Mouse (Mus musculus) limb, embryonic 12.5 days (tissue): Measurements from ENCODE around the gene Srms. TPM values are rescaled to one million over a fixed set of nuclear protein-coding genes. Genes with fewer than 3 reads are reported as not detected.

Source experiments
- ATAC-seq: fragments of 200-750 bp; cut with Nextera tagmentation; 2 replicates; pipeline ENCODE4 v1.8.0; 2017; ENCODE audit warnings: low read depth, moderate TSS enrichment; ENCODE audit not compliant: insufficient number of reproducible peaks, insufficient read depth, low FRiP score, low TSS enrichment
- H3K27ac ChIP-seq: fragments of 300-500 bp; sonication (generic); 2 replicates; pipeline ENCODE4 v1.5.1; 2016; ENCODE audit warnings: mild to moderate bottlenecking, moderate library complexity
- H3K27me3 ChIP-seq: fragments of 300-500 bp; sonication (generic); 2 replicates; pipeline ENCODE4 v1.6.1; 2016; ENCODE audit warnings: mild to moderate bottlenecking, moderate library complexity
- H3K36me3 ChIP-seq: fragments of 300-500 bp; sonication (generic); 2 replicates; pipeline ENCODE4 v1.6.1; 2016; ENCODE audit warnings: mild to moderate bottlenecking, moderate library complexity
- H3K4me1 ChIP-seq: fragments of 300-500 bp; sonication (generic); replicated peaks from 2 replicates; pipeline ENCODE4 v1.6.1; 2016
- H3K4me2 ChIP-seq: fragments of 300-500 bp; sonication (generic); 2 replicates; pipeline ENCODE4 v1.6.1; 2016; ENCODE audit warnings: mild to moderate bottlenecking, moderate library complexity
- H3K4me3 ChIP-seq: fragments of 300-500 bp; sonication (generic); replicated peaks from 2 replicates; pipeline ENCODE4 v1.5.1; 2016; ENCODE audit warnings: mild to moderate bottlenecking
- H3K9ac ChIP-seq: fragments of 300-500 bp; sonication (generic); replicated peaks from 2 replicates; pipeline ENCODE4 v1.6.1; 2016; ENCODE audit warnings: mild to moderate bottlenecking, moderate library complexity
- H3K9me3 ChIP-seq: fragments of 300-500 bp; sonication (generic); 2 replicates; pipeline ENCODE4 v1.6.1; 2016; ENCODE audit warnings: mild to moderate bottlenecking, moderate library complexity
- WGBS: fragments of 180-500 bp; shearing (Covaris S2); methylation state at CpG from one replicate; pipeline ENCODE4 v1.1.7; 2016; 5-methylcytosine and 5-hydroxymethylcytosine counted together
- polyA plus RNA-seq: library from polyadenylated mRNA; unstranded; fragments of >200 nt; fragmentation: Nextera tagmentation; extraction: Ambion mirVana; gene quantifications from 2 replicates; pipeline ENCODE4 v1.2.1, GENCODE M21; 2016

The Srms gene
- 0.25 and 0.45 TPM in 2 replicates for polyA plus RNA-seq

- ATAC-seq: peak; percentile 76
- Histone ChIP-seq H3K27ac (no peak within 1 kb of the TSS), H3K4me3 (peak within 1 kb of the TSS; percentile 36), H3K4me2 (peak within 1 kb of the TSS; percentile 63), H3K4me1 (peaks cover 17% of the 10 kb centered on the region), H3K9me3 (no peaks in the 10 kb centered on the region), H3K36me3 (no peaks in the 10 kb centered on the region), H3K27me3 (peaks cover 43% of the 10 kb centered on the region), H3K9ac (peak within 1 kb of the TSS; percentile 45)
- under 1% methylated on average over 17 of the region's 17 CpGs for WGBS
Measured at GRCm38 (mm10) chr2:181213021-181213445, at the start of gene Srms. Gene Srms, minus strand, starts transcription at chr2:181213185.

GRCm38 (mm10) chr2:181253248-181253647, 40.3 kb upstream of the Srms start:
- no peak for ATAC-seq
- Histone ChIP-seq H3K4me2 (no peak overlapping the region), H3K27ac (no peak overlapping the region), H3K4me1 (no peaks in the 10 kb centered on the region), H3K36me3 (peaks cover 81% of the 10 kb centered on the region), H3K9ac (no peak overlapping the region), H3K4me3 (no peak overlapping the region), H3K27me3 (no peaks in the 10 kb centered on the region), H3K9me3 (no peaks in the 10 kb centered on the region)
- 94% methylated on average over 1 of the region's 1 CpGs for WGBS

- 93% methylated on average over 1 of the region's 1 CpGs for WGBS
- H3K36me3 ChIP-seq: peaks cover 67% of the 10 kb centered on the region
- H3K27me3 ChIP-seq: no peaks in the 10 kb centered on the region
- H3K27ac ChIP-seq: no peak overlapping the region
- ATAC-seq: no peak
- H3K4me3 ChIP-seq: no peak overlapping the region
- no peak overlapping the region for H3K9ac ChIP-seq
- no peaks in the 10 kb centered on the region for H3K4me1 ChIP-seq
- H3K4me2 ChIP-seq: no peak overlapping the region
- no peaks in the 10 kb centered on the region for H3K9me3 ChIP-seq
Measured at GRCm38 (mm10) chr2:181251841-181252240, 38.9 kb upstream of the Srms start.

GRCm38 (mm10) chr2:181249217-181249616, 36.2 kb upstream of the Srms start:
- no peaks in the 10 kb centered on the region for H3K9me3 ChIP-seq
- no peak overlapping the region for H3K27ac ChIP-seq
- no peaks in the 10 kb centered on the region; the same call in 1 of the 2 replicates for H3K4me1 ChIP-seq
- H3K36me3 ChIP-seq: peaks cover 42% of the 10 kb centered on the region
- H3K27me3 ChIP-seq: no peaks in the 10 kb centered on the region
- no peak overlapping the region for H3K9ac ChIP-seq
- WGBS: 91% methylated on average over 10 of the region's 10 CpGs
- H3K4me3 ChIP-seq: no peak overlapping the region
- no peak overlapping the region for H3K4me2 ChIP-seq
- no peak for ATAC-seq

GRCm38 (mm10) chr2:181245031-181245430, 32.0 kb upstream of the Srms start:
- Histone ChIP-seq H3K4me2 (no peak overlapping the region), H3K36me3 (0 out of 2 replicates have a peak, but pooled peaks cover 2% of the 10 kb centered on the region), H3K4me3 (no peak overlapping the region), H3K27me3 (no peaks in the 10 kb centered on the region), H3K9ac (no peak overlapping the region), H3K4me1 (peaks cover 14% of the 10 kb centered on the region), H3K27ac (no peak overlapping the region), H3K9me3 (no peaks in the 10 kb centered on the region)
- 44% methylated on average over 2 of the region's 2 CpGs for WGBS
- no peak for ATAC-seq

GRCm38 (mm10) chr2:181243706-181244394, 30.9 kb upstream of the Srms start:
- 38% methylated on average over 11 of the region's 11 CpGs for WGBS
- H3K4me1 ChIP-seq: peaks cover 14% of the 10 kb centered on the region
- H3K4me2 ChIP-seq: no peak overlapping the region
- no peak overlapping the region for H3K4me3 ChIP-seq
- no peak for ATAC-seq
- H3K36me3 ChIP-seq: no peaks in the 10 kb centered on the region
- H3K27ac ChIP-seq: no peak overlapping the region
- H3K9me3 ChIP-seq: no peaks in the 10 kb centered on the region
- no peaks in the 10 kb centered on the region for H3K27me3 ChIP-seq
- H3K9ac ChIP-seq: no peak overlapping the region

- no peak overlapping the region for H3K27ac ChIP-seq
- peak overlapping the region; percentile 48 for H3K4me3 ChIP-seq
- H3K9ac ChIP-seq: peak overlapping the region; percentile 50; the same call in 1 of the 2 replicates
- no peaks in the 10 kb centered on the region for H3K27me3 ChIP-seq
- H3K9me3 ChIP-seq: no peaks in the 10 kb centered on the region
- H3K4me1 ChIP-seq: peaks cover 14% of the 10 kb centered on the region
- no peak for ATAC-seq
- H3K36me3 ChIP-seq: 0 out of 2 replicates have a peak, but pooled peaks cover 2% of the 10 kb centered on the region
- H3K4me2 ChIP-seq: peak overlapping the region; percentile 73
- 50% methylated on average over 3 of the region's 3 CpGs for WGBS
Measured at GRCm38 (mm10) chr2:181242314-181242665, 29.3 kb upstream of the Srms start.

- Histone ChIP-seq H3K4me1 (peaks cover 14% of the 10 kb centered on the region), H3K4me2 (peak within 1 kb of the TSS; percentile 73), H3K9me3 (no peaks in the 10 kb centered on the region), H3K4me3 (peak within 1 kb of the TSS; percentile 48), H3K36me3 (0 out of 2 replicates have a peak, but pooled peaks cover 2% of the 10 kb centered on the region), H3K27me3 (no peaks in the 10 kb centered on the region), H3K27ac (no peak within 1 kb of the TSS), H3K9ac (peak within 1 kb of the TSS; percentile 50)
- WGBS: 8% methylated on average over 15 of the region's 16 CpGs
- ATAC-seq: peak; percentile 64
Measured at GRCm38 (mm10) chr2:181241602-181242313, 28.8 kb upstream of the Srms start, which contains the start of gene Helz2. Gene Helz2, minus strand, starts transcription at chr2:181242027.

GRCm38 (mm10) chr2:181240806-181241440, 27.9 kb upstream of the Srms start:
- no peak for ATAC-seq
- 91% methylated on average over 13 of the region's 13 CpGs for WGBS
- H3K4me3 ChIP-seq: peak overlapping the region; percentile 48

GRCm38 (mm10) chr2:181239261-181239660, 26.3 kb upstream of the Srms start:
- no peaks in the 10 kb centered on the region for H3K27me3 ChIP-seq
- WGBS: 89% methylated on average over 9 of the region's 9 CpGs
- 0 out of 2 replicates have a peak, but pooled peaks cover 2% of the 10 kb centered on the region for H3K36me3 ChIP-seq
- H3K9ac ChIP-seq: no peak overlapping the region
- no peak overlapping the region for H3K4me3 ChIP-seq
- no peak overlapping the region for H3K4me2 ChIP-seq
- H3K9me3 ChIP-seq: no peaks in the 10 kb centered on the region
- peaks cover 14% of the 10 kb centered on the region for H3K4me1 ChIP-seq
- no peak overlapping the region for H3K27ac ChIP-seq
- ATAC-seq: no peak

More at GRCm38 (mm10) chr2:181240806-181241440, 27.9 kb upstream of the Srms start:
- H3K36me3 ChIP-seq: 0 out of 2 replicates have a peak, but pooled peaks cover 2% of the 10 kb centered on the region
- H3K9me3 ChIP-seq: no peaks in the 10 kb centered on the region
- peak overlapping the region; percentile 50; the same call in 1 of the 2 replicates for H3K9ac ChIP-seq
- no peak overlapping the region for H3K27ac ChIP-seq
- H3K4me1 ChIP-seq: peaks cover 14% of the 10 kb centered on the region
- H3K27me3 ChIP-seq: no peaks in the 10 kb centered on the region
- peak overlapping the region; percentile 73 for H3K4me2 ChIP-seq

GRCm38 (mm10) chr2:181238861-181239260, 25.9 kb upstream of the Srms start:
- no peak overlapping the region for H3K27ac ChIP-seq
- WGBS: 87% methylated on average over 2 of the region's 2 CpGs

More at GRCm38 (mm10) chr2:181238861-181239260, 25.9 kb upstream of the Srms start:
- H3K4me3 ChIP-seq: no peak overlapping the region
- 0 out of 2 replicates have a peak, but pooled peaks cover 2% of the 10 kb centered on the region for H3K36me3 ChIP-seq
- no peak overlapping the region for H3K9ac ChIP-seq
- H3K9me3 ChIP-seq: no peaks in the 10 kb centered on the region
- H3K27me3 ChIP-seq: no peaks in the 10 kb centered on the region
- ATAC-seq: no peak
- no peak overlapping the region for H3K4me2 ChIP-seq
- peaks cover 14% of the 10 kb centered on the region for H3K4me1 ChIP-seq
